ENCODE assay signal across 8 mouse cellular contexts in the genomic region with DNA sequence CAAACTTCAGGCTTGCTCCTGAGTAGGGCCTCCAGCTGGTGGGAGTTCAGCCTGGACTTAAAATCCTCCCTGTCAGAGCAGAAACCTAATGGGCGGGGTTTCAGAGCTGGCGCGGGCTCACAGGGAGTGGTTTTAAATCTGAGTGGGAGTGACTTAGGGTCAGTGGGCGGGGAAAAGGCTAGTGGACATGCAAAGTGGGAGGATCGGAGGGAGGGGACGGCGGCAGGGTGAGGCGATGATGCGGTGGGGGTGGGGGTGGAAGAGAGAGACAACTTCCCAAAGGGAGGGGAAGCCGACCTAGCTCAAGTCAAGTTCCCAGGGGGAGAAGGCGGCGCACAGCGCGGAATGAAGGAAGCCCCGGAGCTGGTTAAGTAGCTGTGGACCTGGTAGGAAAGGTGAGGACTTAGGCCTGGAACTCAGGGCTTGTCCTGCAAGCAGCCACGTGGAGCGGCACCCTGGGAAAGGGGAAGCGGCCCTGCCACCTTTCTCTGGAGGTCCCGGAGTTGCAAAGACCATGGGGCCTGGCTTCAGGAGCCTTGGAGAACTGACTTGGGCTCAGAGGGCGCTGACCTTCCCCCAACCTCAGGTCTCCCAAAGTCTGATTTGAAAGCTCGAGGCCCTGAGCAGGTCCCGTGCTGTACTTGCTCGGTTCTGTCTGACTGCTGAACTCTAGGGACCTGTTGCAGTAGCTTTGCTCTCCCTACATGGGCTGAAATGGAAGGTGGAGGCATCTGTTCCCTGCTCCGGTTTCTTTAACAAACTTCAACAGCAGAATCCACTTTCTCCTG. TPM values are rescaled to one million over a fixed set of nuclear protein-coding genes. Genes with fewer than 3 reads are reported as not detected.
DNase-seq lines count a peak whose midpoint lies in the region; ATAC-seq and TF ChIP-seq lines count a peak whose summit lies in the region.

Gene Pter, plus strand, starts transcription at position 238 of the 788 bp plus-strand sequence.

- peak within 1 kb of the TSS; percentile 71 for H3K4me2 ChIP-seq in forebrain, embryonic 13.5 days
- peak within 1 kb of the TSS; percentile 82 for H3K4me2 ChIP-seq in liver, postnatal 0 days (ENCODE audit: low read depth, low read length)
- peak within 1 kb of the TSS; percentile 66 for H3K4me2 ChIP-seq in neural tube, embryonic 13.5 days

- H3K27ac ChIP-seq in forebrain, embryonic 13.5 days: no peak within 1 kb of the TSS
- H3K27ac ChIP-seq in liver, postnatal 0 days (ENCODE audit: low read depth): peak within 1 kb of the TSS; percentile 79
- no peak within 1 kb of the TSS; the same call in 1 of the 2 replicates for H3K27ac ChIP-seq in neural tube, embryonic 13.5 days (replicated peaks)

- no peaks in the 10 kb centered on the region for H3K36me3 ChIP-seq in forebrain, embryonic 13.5 days (ENCODE audit: poor library complexity, severe bottlenecking)
- H3K36me3 ChIP-seq in liver, postnatal 0 days (replicated peaks; ENCODE audit: insufficient read depth, low read length): no peaks in the 10 kb centered on the region
- no peaks in the 10 kb centered on the region for H3K36me3 ChIP-seq in neural tube, embryonic 13.5 days

- no peaks in the 10 kb centered on the region for H3K27me3 ChIP-seq in forebrain, embryonic 13.5 days
- H3K27me3 ChIP-seq in liver, postnatal 0 days (ENCODE audit: insufficient read depth, low read length): no peaks in the 10 kb centered on the region
- no peaks in the 10 kb centered on the region for H3K27me3 ChIP-seq in neural tube, embryonic 13.5 days

- WGBS in forebrain, embryonic 13.5 days: under 1% methylated on average over 24 of the region's 24 CpGs
- WGBS in liver, postnatal 0 days (ENCODE audit: insufficient replicate concordance): under 1% methylated on average over 24 of the region's 24 CpGs
- 2% methylated on average over 24 of the region's 24 CpGs for WGBS in neural tube, embryonic 13.5 days

- DNase-seq in ES-CJ7 (ENCODE audit: low read depth, low spot score): peak; percentile 97
- DNase-seq in cerebellum, adult 11 months: peak; percentile 10
- DNase-seq in heart, postnatal 10 days: peak; percentile 93
- peak; percentile 92 to 95 for DNase-seq in kidney, postnatal 4 days
- DNase-seq in liver, postnatal 0 days: peak; percentile 92
- peak; percentile 29 for DNase-seq in telencephalon, adult 2 months (ENCODE audit: low read depth, low spot score)

- intact Hi-C loops in heart, postnatal 10 days (cut with DNase I): loop anchor here (10.0 kb wide), 1 partner anchor 311 kb away; no protein-coding TSS in a partner anchor

- H3K9ac ChIP-seq in forebrain, embryonic 13.5 days: peak within 1 kb of the TSS; percentile 58
- H3K9ac ChIP-seq in liver, postnatal 0 days (replicated peaks): peak within 1 kb of the TSS; percentile 83
- H3K9ac ChIP-seq in neural tube, embryonic 13.5 days: peak within 1 kb of the TSS; percentile 67

- peak; percentile 93 for ATAC-seq in forebrain, embryonic 13.5 days
- ATAC-seq in liver, postnatal 0 days: peak; percentile 99
- peak; percentile 92 for ATAC-seq in neural tube, embryonic 13.5 days (ENCODE audit: low read depth)

- H3K9me3 ChIP-seq in forebrain, embryonic 13.5 days (replicated peaks): no peaks in the 10 kb centered on the region
- H3K9me3 ChIP-seq in liver, postnatal 0 days (ENCODE audit: low read length): no peaks in the 10 kb centered on the region
- no peaks in the 10 kb centered on the region for H3K9me3 ChIP-seq in neural tube, embryonic 13.5 days

- no peak for TF ChIP-seq EP300 in liver, postnatal 0 days (IDR thresholded peaks at IDR 0.05; ENCODE audit: low read depth)

- TF ChIP-seq CTCF in liver, postnatal 0 days (IDR thresholded peaks at IDR 0.05; ENCODE audit: low read depth): no peak

- H3K4me3 ChIP-seq in forebrain, embryonic 13.5 days: peak within 1 kb of the TSS; percentile 41
- peak within 1 kb of the TSS; percentile 70 for H3K4me3 ChIP-seq in liver, postnatal 0 days (ENCODE audit: low read depth, low read length)
- H3K4me3 ChIP-seq in neural tube, embryonic 13.5 days: peak within 1 kb of the TSS; percentile 42

- peaks cover 9% of the 10 kb centered on the region for H3K4me1 ChIP-seq in forebrain, embryonic 13.5 days
- peaks cover 8% of the 10 kb centered on the region; the same call in 1 of the 2 replicates for H3K4me1 ChIP-seq in liver, postnatal 0 days (ENCODE audit: insufficient read depth)
- H3K4me1 ChIP-seq in neural tube, embryonic 13.5 days (replicated peaks): peaks cover 15% of the 10 kb centered on the region

RNA-seq across cellular contexts. Expression of gene Pter, which starts in this region (rescaled TPM):
- polyA plus RNA-seq in forebrain, embryonic 13.5 days (2015; fragmentation: Nextera tagmentation; extraction: Ambion mirVana): 5.4 and 6.0 TPM in 2 replicates
- total RNA-seq in heart, postnatal 10 days (2021): 1 to 10 TPM; 7.1 to 8.4 TPM
- polyA plus RNA-seq in liver, postnatal 0 days (2015; fragmentation: Nextera tagmentation; extraction: Ambion mirVana): 60.5 and 64.3 TPM in 2 replicates
- polyA plus RNA-seq in neural tube, embryonic 13.5 days (2015; fragmentation: Nextera tagmentation; extraction: Ambion mirVana): 5.0 and 5.3 TPM in 2 replicates

Comparison
In these comparisons a context has a peak if more than half of its experiments do, and no peak if none do; other contexts are left out.
1. DNase-seq: peak in every context shown above with its lines; median percentile 97 in ES-CJ7; 94 in kidney, postnatal 4 days; 93 in heart, postnatal 10 days; 92 in liver, postnatal 0 days; 29 in telencephalon, adult 2 months; 10 in cerebellum, adult 11 months.